Mouse (Mus musculus): ENCODE measurements at regions not wholly inside any gene's neighbourhood (a gene's known extent, or its start where the extent isn't known, plus 50 kb on each side); places are given as distances from the start of the nearest gene placed in this dataset.

DNA sequence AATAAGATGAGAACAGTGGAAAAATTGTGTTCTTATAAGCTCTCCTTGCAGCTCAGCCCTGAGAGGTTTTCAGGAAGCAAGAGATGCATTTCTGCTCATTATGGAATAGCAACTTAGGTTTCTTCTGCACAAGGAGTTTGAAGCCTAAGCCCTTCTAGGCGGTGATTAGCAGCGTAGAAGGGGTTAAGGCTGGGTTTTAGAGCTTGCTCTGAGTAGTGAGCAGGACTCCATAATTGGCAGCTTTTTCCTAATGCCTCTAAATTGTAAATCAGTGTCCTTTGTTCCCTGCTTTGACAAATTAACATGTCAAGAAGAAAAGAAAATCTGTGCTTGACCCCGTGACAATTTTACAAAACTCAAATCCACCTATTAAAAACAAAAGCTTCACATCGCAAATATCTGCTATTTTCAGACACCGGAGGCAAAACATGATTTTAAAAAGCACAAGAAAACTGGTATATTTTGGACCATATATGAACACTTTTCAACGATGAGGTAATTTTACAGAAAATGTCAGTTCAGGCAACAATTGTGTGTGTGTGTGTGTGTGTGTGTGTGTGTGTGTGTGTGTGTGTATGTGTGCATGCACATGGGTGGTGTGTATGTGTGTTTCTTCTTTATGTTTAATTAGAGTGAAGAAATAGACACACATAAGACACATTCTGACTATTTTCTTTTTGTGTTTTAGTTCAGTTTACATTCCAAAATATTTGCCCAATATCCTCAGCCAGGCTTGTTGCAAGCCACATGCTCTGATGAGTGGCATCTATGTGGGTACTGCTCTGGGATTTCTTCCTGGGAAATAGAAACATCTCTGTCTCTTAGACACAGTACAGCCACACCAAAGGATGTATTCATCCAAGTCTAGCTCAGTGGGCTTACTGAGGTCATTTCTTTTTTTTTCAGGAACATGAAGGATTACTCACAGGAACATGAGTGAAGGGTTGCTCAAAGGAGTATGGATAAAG lies 804.3 kb downstream of the Tmem132b start:
- DNase-seq (ENCODE audit: low read depth): no peak

GRCm38 (mm10) chr5:126337884-126338283 lies 806.3 kb downstream of the Tmem132b start:
- DNase-seq (ENCODE audit: low read depth): no peak

- DNase-seq (ENCODE audit: low read depth): no peak
These were observed 812.0 kb downstream of the Tmem132b start for GRCm38 (mm10) chr5:126343570-126343969.

GRCm38 (mm10) chr5:126350936-126351335 lies 819.4 kb downstream of the Tmem132b start:
- DNase-seq (ENCODE audit: low read depth): no peak

DNA sequence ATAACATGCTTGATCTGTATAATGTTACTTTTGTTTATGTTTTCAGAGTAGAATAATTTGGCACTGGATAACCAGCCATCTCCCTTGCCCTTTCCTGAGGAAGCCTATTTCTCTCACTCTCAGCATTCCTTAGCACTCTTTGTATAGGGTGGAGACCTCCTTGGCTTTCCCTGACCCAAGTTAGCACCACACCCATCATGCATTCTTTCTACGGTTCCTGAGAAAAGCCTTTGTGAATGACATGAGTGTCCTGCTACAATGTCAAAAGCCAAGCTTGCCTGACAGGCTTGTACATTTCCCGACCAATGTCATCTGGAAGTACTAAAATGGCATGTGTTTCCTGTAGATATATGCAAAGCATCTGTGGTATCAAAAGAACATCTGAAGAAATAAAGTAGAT lies 837.9 kb downstream of the Tmem132b start:
- no peak for DNase-seq (ENCODE audit: low read depth)

GRCm38 (mm10) chr5:126392306-126392705 lies 849.3 kb upstream of the Tmem132c start:
- no peak for DNase-seq (ENCODE audit: low read depth)

DNA sequence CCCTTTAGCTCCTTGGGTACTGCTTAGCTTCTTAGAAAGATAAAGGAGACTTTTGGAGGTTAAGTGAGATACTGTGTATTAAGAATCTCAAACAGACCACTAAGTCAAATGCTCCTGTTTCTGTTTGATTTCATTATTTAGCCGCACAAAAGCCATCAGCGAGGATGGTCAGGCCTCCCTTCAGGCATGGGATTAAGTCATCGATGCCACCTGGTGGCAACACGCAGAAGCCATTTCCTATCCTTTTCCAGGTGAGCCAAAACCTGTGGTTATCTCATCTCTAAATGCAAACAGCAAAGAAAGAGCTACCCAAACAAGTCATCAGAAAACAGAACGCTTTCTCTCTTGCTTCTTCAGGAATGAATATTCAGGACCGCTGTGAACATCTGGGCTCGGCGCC lies 846.3 kb upstream of the Tmem132c start:
- no peak for DNase-seq (ENCODE audit: low read depth)

DNA sequence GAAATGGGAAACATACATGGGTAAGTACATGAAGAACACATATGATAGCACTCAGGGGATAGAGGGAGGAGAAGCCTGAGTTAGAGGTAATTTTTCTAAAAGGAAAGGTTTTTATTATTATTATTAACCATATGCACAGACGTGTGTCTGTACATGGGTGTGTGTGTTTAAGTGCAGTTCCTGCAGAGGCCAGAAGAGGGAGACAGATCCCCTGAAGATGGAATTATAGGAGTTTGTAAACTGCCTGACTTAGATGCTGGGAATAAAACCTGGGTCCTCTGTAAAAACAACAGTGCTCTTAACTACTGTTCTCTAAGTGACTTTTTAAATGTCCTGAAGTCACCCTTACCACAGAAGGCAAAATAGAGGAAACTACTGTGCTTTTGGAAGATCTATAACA lies 809.9 kb upstream of the Tmem132c start:
- no peak for DNase-seq (ENCODE audit: low read depth)

- DNase-seq (ENCODE audit: low read depth): no peak
These were observed 802.9 kb upstream of the Tmem132c start for GRCm38 (mm10) chr5:126438696-126439095.

GRCm38 (mm10) chr5:126440516-126440915 lies 801.1 kb upstream of the Tmem132c start:
- DNase-seq (ENCODE audit: low read depth): no peak

- DNase-seq (ENCODE audit: low read depth): no peak
These were observed 765.8 kb upstream of the Tmem132c start for GRCm38 (mm10) chr5:126475761-126476160.

DNA sequence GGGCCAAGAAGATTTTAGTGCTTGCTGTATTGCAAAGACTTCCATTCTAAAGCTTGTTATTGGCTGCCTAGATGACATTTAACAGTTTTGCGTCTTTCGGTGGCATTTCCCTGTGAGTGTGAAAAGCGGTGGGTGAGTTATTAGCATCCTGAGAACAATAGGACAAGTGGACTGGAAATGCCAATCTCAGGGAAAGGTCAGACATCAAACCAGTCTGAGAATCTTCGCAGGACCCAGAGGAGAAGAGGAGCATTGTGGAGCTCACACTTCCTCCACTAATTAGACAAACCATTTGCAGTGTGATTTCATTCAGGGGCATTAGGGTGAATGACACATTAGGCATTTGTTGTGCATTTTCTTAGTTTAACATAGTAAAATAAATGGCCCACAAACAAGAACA lies 719.5 kb upstream of the Tmem132c start:
- no peak for DNase-seq (ENCODE audit: low read depth)

DNA sequence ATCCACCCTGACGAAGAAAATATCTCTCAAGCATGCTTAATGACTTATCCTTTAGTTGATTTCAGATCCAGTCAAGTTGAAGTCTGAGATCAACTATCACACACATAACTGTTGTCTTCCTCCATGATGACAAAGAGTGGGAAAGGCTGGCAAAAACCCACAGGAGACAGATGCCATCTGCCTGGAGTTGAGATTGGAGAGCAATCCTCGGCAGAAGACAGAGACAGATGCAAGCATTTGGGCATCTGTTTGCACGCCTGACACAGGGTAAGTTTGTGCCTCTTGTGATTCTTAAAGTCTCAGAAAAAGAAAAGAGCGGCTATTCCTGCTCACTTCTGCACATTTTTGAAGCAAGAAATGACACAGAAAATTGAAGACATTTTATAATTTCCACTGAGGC lies 715.7 kb upstream of the Tmem132c start:
- DNase-seq (ENCODE audit: low read depth): no peak

GRCm38 (mm10) chr5:126530806-126531527 lies 710.6 kb upstream of the Tmem132c start:
- DNase-seq (ENCODE audit: low read depth): no peak

DNA sequence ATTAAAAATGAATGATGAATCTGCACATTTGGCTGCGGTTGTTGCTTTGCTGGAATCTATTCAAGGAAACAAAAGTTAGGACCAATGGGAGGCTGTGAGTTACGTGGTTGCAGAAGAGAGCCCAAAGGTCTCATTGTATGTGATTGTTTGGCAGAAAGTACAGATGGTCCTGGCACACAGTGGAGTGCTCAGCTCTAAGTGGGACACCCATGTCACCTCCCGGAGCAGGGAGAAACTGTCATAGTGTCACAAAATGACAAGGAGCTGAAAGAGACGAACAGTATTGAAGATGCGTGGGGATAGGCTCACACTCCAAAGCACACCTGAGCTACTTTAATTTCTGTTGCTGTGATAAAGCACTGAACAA lies 710.1 kb upstream of the Tmem132c start:
- DNase-seq (ENCODE audit: low read depth): no peak

- DNase-seq (ENCODE audit: low read depth): no peak
These were observed 709.6 kb upstream of the Tmem132c start for GRCm38 (mm10) chr5:126531975-126532374.

GRCm38 (mm10) chr5:126538072-126538471 lies 703.5 kb upstream of the Tmem132c start:
- no peak for DNase-seq (ENCODE audit: low read depth)

DNA sequence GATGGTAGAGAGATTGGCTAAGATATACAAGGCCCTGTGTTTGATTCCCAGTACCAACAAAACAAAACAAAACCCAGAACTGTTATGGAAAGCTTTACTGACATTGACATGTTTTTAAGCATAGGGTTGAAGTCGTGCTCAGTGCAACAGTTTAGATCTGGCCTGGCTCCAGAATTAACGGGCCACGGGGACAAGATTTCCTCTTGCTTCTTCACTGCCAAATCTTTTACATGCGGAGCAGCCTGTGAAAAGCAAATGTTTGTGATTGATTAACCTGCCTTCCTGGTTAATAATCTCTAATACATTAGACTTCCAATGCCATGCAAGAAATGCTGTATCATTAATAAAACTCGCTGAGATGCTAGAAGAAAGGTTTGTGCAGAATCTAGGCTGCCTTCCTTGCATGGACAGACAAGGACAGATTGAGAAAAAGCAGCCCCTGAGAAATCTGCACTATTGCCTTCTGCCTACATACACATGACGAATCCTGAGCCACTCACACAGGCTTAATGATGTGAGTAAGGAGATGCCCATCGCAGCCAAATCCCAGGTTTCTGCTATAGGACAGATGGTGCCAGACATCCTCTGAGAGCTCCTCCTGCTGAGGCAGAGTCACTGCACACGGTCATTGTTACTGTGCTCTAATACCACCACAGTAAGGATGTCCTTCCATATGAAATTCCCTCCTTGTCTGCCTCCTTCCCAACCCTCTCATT lies 697.2 kb upstream of the Tmem132c start:
- DNase-seq (ENCODE audit: low read depth): no peak

DNA sequence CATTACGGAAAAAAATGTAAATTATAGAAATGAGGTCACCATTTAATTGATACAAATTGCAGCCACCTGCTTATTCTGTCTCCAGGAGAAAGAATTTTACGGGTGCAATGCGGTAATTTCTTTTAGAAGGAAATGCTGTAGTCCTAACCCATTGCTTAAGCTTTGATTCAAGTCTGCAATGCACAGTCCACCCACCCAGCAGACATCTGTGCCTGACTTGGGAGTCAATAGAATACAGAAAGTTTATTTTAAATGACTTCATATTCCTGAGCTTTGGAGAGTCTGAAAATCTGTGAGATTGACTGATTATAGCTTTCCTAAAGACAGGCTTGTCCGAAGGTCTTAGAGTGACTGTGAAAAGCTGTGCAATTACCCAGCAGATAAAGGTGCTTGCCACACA lies 693.8 kb upstream of the Tmem132c start:
- DNase-seq (ENCODE audit: low read depth): no peak

- no peak for DNase-seq (ENCODE audit: low read depth)
These were observed 689.9 kb upstream of the Tmem132c start for GRCm38 (mm10) chr5:126551676-126552075.

- no peak for DNase-seq (ENCODE audit: low read depth)
These were observed 682.6 kb upstream of the Tmem132c start for GRCm38 (mm10) chr5:126559011-126559410.

GRCm38 (mm10) chr5:126565817-126566216 lies 675.8 kb upstream of the Tmem132c start:
- DNase-seq (ENCODE audit: low read depth): no peak

GRCm38 (mm10) chr5:126566226-126566625 lies 675.4 kb upstream of the Tmem132c start:
- DNase-seq (ENCODE audit: low read depth): no peak

Measured in induced T-regulatory cell, adult 2 months (primary cell).